Mouse (Mus musculus): ENCODE measurements at regions not wholly inside any gene's neighbourhood (a gene's known extent, or its start where the extent isn't known, plus 50 kb on each side); places are given as distances from the start of the nearest gene placed in this dataset.
A peak's percentile ranks its signal among the peaks of the same experiment; 100 is the strongest.

DNA sequence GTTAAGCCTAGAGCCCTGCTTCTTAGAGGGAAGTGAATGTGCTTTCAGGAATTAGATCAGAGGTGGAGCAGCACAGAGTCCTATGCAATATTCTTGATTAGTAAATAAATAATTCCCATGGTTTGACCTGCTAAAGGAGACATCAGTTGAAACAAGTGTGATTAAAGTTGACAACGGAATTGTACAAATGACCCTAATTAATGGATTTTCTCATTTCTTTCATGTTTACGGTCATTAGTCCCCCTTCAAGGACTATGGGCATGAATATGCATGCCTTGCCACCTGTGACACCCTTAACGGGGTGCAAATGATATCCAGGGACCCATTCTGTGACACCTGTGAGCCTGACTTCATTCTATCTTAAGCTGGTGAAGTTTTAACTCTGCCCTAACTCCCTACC lies 219.5 kb upstream of the Tenm3 start:
- no peak for DNase-seq (ENCODE audit: low spot score in 2 of 2)
- intact Hi-C loops (cut with DNase I), result no loop called here

DNA sequence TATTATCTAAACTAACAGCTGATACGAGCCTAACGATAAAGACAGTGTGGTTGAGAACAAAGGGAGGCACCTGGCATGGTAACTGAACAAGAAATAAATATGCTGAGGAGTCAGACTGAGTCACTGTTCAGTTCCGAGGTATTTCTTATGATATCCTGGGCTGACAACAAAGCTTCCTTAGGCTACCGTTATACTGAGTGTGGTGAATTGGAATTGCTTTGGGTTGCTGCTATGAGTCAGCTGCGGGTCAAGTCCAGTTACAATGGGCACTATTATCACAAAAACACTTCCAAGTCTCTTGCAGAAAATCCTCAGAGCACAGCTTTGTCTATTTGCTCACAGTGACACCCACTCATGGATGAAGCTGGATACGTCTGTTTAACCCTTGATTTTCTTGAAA lies 199.5 kb upstream of the Tenm3 start:
- no peak for DNase-seq (ENCODE audit: low spot score in 2 of 2)
- intact Hi-C loops (cut with DNase I), result no loop called here

DNA sequence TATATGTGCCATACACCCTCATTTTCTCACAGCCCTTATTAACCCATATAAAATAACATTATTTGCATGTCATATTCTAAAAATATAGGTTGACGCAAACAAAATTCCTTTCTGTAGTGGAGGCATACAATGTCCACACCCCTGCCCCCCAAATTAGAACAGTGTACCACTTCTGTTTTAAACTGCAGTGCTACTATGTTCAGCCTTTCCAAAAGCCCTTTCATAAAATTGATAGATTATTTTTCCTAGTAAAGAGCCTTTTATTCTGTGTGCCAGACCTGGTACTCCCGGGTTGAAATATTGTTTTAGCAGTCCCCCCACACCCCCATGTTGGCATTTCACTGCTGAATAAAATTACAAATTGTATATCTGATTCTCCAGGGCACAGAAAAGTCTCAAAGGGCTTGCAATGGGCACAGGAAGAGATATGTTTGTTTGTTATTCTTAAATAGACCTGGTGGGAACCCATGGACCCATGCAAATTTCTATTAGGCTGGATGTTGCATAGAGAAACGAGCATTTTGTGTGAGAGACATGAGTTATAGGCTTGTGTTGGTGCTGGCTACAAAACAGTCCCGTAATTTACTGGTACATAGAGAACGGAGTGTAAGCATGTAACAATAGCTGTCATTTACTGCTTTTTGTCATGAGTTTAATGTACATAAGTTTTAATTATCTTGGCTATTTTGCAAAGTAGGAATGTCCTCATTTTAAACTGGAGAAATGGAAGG lies 192.4 kb upstream of the Tenm3 start:
- no peak for DNase-seq (ENCODE audit: low spot score in 2 of 2)
- intact Hi-C loops (cut with DNase I), result loop anchor here (5.0 kb wide), 1 partner anchor 814 kb away; no protein-coding TSS in a partner anchor

DNA sequence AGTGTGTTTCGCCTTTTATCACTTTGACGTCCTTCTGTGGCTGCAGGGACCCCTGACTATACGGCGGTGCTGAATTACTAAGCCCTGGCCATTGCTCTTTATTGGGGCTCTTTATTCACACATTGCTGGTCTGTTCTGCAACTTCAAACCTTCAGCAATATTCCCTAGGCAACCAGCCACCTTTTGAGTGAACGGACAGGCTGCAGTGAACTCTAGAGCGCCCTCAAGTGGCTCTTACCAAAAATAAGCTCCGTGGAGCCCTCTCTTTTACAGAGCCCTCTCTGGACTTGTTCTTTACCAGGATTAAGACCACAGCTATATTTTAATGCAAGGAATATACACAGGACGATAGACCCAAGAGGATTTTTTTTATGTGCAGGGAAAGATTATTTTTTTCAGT lies 191.8 kb upstream of the Tenm3 start:
- DNase-seq (ENCODE audit: low spot score in 2 of 2), result peak; percentile 9 to 19
- intact Hi-C loops (cut with DNase I), result loop anchor here (5.0 kb wide), 1 partner anchor 813 kb away; no protein-coding TSS in a partner anchor

DNA sequence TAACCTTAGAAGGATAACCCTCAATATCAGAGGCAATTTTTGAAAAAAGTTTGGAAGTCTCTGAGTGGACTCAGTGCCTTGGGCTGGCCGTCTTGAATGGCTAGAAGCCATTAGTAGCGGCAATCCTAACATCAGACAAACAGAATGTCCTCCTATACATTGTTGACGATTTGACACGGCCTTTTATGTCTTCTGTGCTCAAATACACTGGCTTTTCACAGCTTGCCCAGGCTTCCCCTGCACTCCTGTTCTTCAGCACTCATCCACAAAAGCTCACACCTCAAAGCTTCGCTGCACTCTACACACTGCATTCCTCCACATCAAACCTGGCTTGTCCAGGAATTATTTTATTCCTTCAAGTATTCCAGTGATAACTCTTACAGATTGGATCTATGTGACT lies 186.5 kb upstream of the Tenm3 start:
- intact Hi-C loops (cut with DNase I), result no loop called here
- no peak for DNase-seq (ENCODE audit: low spot score in 2 of 2)

DNA sequence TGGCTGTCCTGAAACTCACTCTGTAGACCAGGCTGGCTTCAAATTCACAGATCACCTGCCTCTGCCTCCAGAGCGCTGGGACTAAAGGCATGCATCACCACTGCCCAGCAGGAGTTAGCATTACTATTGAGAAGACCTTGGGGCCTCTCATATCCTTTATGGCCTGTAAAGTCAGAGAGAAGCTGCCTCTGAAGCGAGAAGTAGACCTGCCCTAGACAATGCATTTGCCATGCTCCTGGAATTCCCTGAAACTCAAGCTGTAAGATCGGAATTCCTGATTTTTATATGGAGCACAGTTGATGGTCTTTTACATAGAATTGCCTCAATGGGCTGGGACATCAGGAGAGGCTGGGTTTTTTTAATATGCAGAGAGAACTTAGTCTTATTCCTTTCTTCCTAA lies 174.0 kb upstream of the Tenm3 start:
- intact Hi-C loops (cut with DNase I), result no loop called here
- no peak for DNase-seq (ENCODE audit: low spot score in 2 of 2)

DNA sequence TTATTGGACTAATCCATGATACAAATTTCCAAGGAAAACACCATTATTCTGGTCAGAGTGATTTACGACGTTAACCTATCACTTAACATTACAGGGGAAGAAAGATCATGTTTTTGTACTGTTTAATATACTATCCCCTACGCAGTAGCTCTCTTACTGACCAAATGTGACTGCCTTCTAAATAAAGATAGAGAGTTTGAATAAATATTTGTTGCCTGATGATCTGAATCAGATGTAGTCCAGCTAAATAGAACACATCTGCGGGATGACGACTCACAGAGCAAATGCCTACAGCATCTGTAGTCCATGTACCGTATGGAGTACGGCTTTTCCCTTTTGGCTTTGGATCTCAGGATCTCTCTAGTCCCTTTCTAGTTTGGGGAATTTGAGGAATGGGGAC lies 171.9 kb upstream of the Tenm3 start:
- DNase-seq (ENCODE audit: low spot score in 2 of 2), result no peak
- intact Hi-C loops (cut with DNase I), result no loop called here

DNA sequence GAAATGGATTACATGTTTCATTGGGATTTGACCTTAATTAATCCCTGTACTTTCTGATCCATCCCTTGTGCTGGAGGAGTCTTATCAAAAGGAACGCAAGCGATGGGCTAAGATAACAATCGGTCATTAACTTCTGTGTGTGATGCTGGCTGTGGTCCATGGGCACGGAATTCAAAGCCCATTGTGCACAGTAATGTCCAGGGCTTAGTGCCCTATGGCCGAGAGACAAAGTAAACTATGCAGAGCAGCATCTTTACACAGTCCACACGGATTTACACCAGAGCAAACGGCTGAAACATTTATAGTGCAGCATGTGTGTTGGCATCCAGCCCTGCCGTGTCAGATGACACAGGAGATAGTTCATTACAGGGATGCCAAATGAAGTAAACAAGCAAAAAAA lies 171.4 kb upstream of the Tenm3 start:
- DNase-seq (ENCODE audit: low spot score in 2 of 2), result no peak
- intact Hi-C loops (cut with DNase I), result no loop called here

DNA sequence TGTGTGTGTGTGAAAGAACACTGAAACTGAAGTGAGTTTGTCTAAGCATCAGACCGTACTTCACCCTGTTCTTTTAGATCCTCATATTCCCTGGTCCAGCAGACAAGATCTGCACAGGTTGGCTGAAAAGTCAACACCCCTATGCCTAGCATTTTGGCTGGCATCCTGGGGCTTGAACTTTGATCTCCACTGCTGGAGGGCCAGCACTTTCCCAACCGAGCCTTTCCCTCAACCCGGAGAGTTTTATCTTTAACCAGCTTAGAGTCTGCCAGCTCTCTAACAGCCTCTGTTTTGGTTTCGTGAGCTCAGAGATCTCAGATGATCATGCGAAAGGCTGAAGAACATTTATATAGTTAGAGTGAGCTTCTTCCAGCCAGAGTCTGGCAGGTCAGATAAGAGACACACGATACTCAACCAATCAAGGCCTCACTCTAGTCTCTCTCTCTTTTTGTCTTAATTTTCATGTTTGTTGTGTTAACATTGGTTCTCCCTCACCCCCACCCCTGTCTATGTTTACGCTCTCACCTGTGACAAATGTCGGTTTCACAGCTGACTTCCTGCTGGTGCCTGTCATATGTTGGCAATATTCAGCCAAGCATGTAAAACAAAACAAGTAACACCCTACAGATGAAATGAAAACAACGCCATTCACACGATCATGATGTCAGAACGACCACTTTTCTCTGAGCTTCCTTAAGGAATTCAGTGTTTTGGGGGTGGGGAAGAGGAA lies 162.7 kb upstream of the Tenm3 start:
- intact Hi-C loops (cut with DNase I), result no loop called here

DNA sequence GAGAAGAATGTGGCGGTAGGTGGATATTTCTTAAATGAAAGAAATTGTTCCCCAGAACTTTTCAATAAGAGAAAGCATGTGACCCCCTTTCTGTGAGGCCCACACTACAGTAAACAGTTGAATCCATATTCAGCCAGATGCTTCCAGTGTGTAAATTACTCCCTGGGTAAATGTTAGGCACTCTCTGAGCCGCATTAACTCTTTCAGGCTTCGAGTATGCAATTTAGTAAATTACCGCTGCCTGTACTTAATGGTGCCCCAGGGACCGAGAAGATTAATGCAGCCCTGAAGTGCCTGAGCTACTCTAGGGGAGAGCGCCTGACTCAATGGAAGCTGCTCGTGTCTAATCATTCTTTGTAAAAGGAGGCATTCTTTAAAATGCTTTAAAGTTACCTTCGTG lies 137.9 kb upstream of the Tenm3 start:
- no peak for DNase-seq (ENCODE audit: low spot score in 2 of 2)
- intact Hi-C loops (cut with DNase I), result no loop called here

More for the DNA sequence above, 162.7 kb upstream of the Tenm3 start:
- DNase-seq (ENCODE audit: low spot score in 2 of 2), result no peak

DNA sequence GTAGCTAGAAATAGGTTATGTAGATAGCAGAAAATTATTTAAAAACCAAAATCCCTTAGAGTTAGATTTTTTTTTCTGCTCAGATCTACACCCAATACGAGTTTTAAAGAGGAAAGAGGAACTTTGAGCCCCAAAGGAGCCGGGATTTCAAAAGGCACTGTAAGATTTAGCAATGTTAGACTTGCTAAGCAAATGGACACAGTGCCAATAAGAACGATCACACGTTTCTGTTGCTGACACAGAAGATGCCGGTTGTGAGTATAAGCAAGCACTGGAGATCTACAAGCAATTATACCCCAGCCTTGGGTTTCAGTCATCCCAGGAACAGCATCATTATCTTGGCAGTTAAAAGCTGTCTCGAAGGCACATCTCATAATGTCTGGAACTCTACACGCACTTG lies 137.0 kb upstream of the Tenm3 start:
- DNase-seq (ENCODE audit: low spot score in 2 of 2), result no peak
- intact Hi-C loops (cut with DNase I), result no loop called here

DNA sequence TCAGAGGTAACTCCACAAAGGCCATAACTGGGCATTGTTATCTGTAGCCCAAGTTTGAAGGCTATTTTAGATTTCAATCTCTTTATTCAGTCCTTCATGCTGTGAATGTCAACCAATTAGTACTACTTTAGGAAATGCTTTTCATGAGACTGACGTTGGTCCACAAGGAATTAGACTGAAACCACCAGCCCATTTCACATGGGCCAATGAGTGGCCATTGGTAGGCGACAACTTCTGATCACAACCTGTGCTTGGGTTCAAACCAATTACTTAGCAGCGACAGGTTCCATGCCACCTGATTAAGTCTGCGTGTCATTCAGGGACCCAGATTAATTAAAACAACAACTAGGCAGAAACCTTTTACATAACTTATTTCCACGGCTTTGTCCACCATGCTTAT lies 126.9 kb upstream of the Tenm3 start:
- no peak for DNase-seq (ENCODE audit: low spot score in 2 of 2)
- intact Hi-C loops (cut with DNase I), result no loop called here

DNA sequence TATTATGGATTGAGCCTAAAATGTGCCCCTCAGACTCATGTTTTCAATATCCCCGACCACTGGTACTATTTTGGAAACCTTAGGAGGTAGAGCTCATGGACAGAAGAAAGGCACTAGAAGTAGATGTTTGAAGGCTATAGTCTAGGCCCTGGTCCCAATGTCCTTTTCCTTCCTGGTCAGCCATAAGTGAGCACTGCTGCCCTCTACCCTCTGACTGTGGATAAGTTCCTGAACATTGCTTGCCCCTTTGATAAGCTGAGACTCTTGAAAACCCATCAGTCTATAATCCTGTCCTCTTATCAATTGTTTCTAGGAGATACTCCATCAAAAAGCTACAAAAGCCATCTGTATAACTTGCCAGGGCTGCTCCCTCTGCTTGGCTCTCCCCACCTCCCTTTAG lies 121.2 kb upstream of the Tenm3 start:
- intact Hi-C loops (cut with DNase I), result no loop called here
- no peak for DNase-seq (ENCODE audit: low spot score in 2 of 2)

DNA sequence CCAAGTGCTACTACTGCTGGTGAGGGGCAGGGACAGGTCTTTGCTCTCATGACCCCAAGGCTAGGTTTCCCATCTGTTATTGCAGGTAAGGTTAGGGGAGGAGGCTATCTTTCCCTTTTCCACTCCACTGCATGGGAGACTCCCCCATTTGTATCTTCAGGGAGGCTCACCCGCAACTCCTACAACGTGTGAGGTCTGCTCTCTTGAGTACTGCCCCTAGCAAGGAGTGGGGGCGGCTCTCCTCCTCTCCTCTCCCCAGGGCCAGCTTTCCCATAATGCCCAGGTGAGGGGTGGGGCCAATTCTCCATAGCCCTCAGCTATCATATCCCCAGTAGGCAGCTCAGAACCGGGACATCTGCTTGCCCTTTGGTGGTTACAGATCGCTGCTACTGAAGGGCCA lies 113.9 kb upstream of the Tenm3 start:
- intact Hi-C loops (cut with DNase I), result no loop called here
- no peak for DNase-seq (ENCODE audit: low spot score in 2 of 2)

DNA sequence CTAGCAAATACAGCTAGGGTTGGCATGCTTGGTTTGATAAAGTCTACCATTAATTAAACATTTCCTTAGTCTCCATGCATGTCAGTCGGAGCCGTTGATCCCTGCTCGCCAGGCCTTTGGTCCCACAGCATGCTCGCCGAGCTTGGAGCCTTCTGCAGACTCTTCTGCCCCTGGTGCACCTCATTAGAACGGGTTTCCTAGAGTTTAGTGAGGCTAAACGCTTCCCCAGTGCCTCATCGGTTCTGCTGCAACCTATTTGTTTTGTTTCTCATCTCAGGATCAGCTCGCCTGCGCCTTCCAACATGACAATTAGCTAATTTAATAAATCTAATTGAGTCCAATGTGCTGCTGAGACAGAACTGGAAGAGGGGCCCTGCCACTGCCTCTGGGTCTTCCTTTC lies 107.7 kb upstream of the Tenm3 start:
- intact Hi-C loops (cut with DNase I), result no loop called here
- DNase-seq (ENCODE audit: low spot score in 2 of 2), result no peak

DNA sequence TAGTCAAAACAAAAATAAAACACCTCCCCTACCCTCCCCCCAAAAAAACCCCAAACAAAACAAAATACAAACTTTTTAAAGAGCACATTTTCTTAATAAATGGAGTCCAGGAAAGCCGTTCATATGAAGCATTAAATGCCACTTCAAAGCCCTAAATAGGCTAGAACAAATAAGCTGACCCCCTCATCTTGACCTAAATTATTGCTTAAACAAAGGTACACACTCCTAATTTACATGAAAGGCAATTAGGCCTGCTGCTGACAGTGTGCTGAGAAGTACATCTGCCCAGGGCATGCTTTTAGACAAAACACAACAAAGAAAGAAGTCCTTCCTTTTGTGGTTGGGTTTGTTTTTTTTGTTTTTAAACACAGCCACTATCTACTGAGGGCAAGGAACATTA lies 100.4 kb upstream of the Tenm3 start:
- intact Hi-C loops (cut with DNase I), result no loop called here
- DNase-seq (ENCODE audit: low spot score in 2 of 2), result no peak

DNA sequence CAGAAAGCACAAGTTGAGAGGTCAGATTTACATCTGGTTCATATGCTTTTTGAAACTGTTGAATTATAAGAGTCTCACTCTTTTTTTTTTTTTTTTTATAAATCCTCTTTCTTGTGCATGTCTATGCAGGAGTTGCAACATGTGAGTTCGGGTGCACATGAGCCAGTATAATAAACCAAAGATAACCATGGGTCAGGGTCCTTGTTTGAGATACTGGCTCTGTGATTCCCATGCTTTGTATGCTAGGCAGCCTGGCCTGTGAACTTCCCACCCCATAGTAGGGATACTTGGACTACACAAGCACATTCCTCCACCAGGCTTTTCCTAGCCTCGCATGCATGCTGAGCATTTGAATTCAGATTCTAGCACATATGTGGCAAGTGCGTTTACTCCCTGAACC lies 93.4 kb upstream of the Tenm3 start:
- intact Hi-C loops (cut with DNase I), result no loop called here
- DNase-seq (ENCODE audit: low spot score in 2 of 2), result no peak

DNA sequence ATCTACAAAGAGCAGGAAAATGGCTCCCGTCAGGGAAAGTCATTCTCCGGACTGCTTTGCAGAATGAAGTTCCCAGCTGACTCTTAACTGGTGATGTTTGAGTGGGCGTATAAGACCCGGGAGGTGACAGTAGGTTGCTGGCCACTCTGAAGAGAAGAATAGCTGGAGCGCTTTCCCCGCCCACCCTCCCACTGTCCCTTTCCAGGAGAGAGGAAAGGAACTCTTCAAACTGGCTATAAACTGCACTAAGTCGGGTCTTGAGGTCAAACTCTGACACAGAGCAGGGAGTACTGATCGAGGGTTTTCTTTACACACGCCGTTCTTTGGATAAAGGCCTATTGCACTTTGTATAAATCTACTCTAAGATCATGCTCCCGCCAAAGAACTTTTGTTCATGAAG lies 83.4 kb upstream of the Tenm3 start:
- intact Hi-C loops (cut with DNase I), result no loop called here
- DNase-seq (ENCODE audit: low spot score in 2 of 2), result no peak

DNA sequence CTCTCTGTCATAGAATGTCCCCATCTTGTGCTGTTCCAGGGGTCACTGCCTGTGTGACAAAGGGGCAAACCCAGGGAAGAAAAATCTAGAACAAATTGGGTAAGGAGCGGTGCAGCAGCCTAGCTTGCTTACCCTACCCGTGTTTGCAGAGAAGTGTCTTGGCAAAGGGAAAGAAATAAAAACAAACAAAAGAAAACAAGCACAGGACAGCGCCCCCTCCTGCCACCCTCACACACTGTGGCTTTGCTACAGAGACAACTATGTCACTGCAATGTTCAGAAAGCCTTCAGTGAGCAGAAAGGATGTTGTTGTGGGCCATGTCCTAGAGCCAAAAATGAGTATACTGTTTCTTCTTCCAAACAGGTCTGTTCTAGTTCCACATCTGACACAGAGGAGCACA lies 71.5 kb upstream of the Tenm3 start:
- DNase-seq (ENCODE audit: low spot score in 2 of 2), result no peak
- intact Hi-C loops (cut with DNase I), result no loop called here

DNA sequence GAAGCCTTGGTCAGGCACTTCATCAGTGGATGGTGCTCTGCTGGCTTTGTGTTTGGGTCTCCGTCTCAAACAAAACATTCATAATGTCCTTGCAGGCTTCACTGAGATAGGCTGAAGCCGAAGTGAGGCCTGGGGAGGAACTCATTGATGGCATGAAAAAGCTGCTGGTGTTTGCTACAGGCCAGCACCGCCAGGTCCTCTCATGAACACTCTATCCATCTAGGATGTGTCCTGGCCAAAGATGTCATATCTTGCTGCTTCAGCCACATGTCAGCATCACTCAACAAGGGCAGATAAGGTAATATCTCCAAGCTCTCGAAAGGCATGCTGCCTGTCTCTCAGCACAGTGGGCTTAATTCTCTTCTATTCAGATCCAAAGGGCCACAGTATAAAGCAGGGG lies 69.1 kb upstream of the Tenm3 start:
- no peak for DNase-seq (ENCODE audit: low spot score in 2 of 2)
- intact Hi-C loops (cut with DNase I), result no loop called here

DNA sequence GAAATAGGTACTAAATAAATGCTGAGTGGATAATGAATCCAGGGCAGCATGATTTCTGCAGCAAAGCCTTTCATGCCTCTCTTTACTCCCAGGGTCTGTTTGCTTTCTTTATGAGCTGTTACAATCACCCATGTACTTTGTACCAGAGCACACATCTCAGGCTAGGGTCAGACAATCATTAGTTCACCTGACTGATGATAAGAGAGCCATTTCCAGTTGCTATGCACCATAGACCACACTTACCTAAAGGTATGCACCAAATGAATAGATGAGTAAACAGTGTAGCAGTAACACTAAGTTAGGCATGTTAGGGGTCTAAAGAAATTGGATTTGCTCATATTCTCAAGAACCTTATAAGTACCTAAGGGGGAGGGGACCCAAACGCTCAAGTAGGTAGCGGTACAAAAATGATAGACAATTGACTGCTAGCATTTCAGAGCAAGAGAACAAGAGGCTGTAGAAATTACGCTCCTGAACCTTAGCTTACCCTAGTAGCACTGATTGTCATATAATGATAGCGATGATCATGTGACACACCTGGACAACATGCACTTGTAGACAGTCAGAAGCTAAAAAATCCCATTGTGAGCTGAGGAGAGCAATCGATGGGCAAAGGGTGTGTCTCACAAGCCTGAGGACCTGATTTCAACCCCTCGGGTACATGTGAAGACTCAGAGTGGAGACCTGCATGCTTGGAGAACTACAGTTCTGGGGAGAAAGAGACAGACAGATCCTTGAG lies 58.1 kb upstream of the Tenm3 start:
- intact Hi-C loops (cut with DNase I), result no loop called here
- no peak for DNase-seq (ENCODE audit: low spot score in 2 of 2)

Data from left cerebral cortex, postnatal 36 days (tissue).